Mouse (Mus musculus) urinary bladder, adult 2 months (tissue): ENCODE measurements at regions not wholly inside any gene's neighbourhood (a gene's known extent, or its start where the extent isn't known, plus 50 kb on each side); places are given as distances from the start of the nearest gene placed in this dataset.
A peak's percentile ranks its signal among the peaks of the same experiment; 100 is the strongest.

Experiments used
- DNase-seq: peaks from one replicate; pipeline ENCODE4 v3.0.0; 2022; ENCODE audit warnings: low spot score

GRCm38 (mm10) chr7:64060051-64060450 lies 93.6 kb upstream of the Trpm1 start:
- no peak for DNase-seq

- DNase-seq = no peak
Measured at GRCm38 (mm10) chr7:64058282-64058872, 95.3 kb upstream of the Trpm1 start.

GRCm38 (mm10) chr7:64057873-64058272 lies 95.8 kb upstream of the Trpm1 start:
- DNase-seq = no peak

- DNase-seq = no peak
Measured at GRCm38 (mm10) chr7:64056498-64056897, 97.1 kb upstream of the Trpm1 start.

- no peak for DNase-seq
Measured at GRCm38 (mm10) chr7:64054996-64055395, 98.6 kb upstream of the Trpm1 start.

GRCm38 (mm10) chr7:64053766-64054165 lies 99.9 kb upstream of the Trpm1 start:
- DNase-seq = no peak

- peak; percentile 57 for DNase-seq
Measured at GRCm38 (mm10) chr7:64052400-64052799, 101.2 kb upstream of the Trpm1 start.

GRCm38 (mm10) chr7:64050826-64051401 lies 102.7 kb upstream of the Trpm1 start:
- no peak for DNase-seq

- DNase-seq = no peak
Measured at GRCm38 (mm10) chr7:64050246-64050645, 103.4 kb upstream of the Trpm1 start.

GRCm38 (mm10) chr7:64049183-64049965 lies 104.3 kb upstream of the Trpm1 start:
- no peak for DNase-seq

GRCm38 (mm10) chr7:64048452-64049182 lies 105.0 kb upstream of the Trpm1 start:
- no peak for DNase-seq

- DNase-seq = no peak
Measured at GRCm38 (mm10) chr7:64047831-64048230, 105.8 kb upstream of the Trpm1 start.

GRCm38 (mm10) chr7:64045292-64045691 lies 106.6 kb upstream of the Klf13 start:
- no peak for DNase-seq

GRCm38 (mm10) chr7:64042978-64043377 lies 104.3 kb upstream of the Klf13 start:
- no peak for DNase-seq

GRCm38 (mm10) chr7:64041303-64041702 lies 102.6 kb upstream of the Klf13 start:
- DNase-seq = no peak

- DNase-seq = no peak
Measured at GRCm38 (mm10) chr7:64040026-64040737, 101.5 kb upstream of the Klf13 start.

GRCm38 (mm10) chr7:64037701-64038231 lies 99.1 kb upstream of the Klf13 start:
- DNase-seq = no peak

- DNase-seq = no peak
Measured at GRCm38 (mm10) chr7:64036154-64036553, 97.4 kb upstream of the Klf13 start.

GRCm38 (mm10) chr7:64035025-64035606 lies 96.4 kb upstream of the Klf13 start:
- no peak for DNase-seq

GRCm38 (mm10) chr7:64034493-64034892 lies 95.8 kb upstream of the Klf13 start:
- no peak for DNase-seq

- no peak for DNase-seq
Measured at GRCm38 (mm10) chr7:64033388-64033787, 94.7 kb upstream of the Klf13 start.
